8 mouse cellular contexts compared by ENCODE assay signal in genomic region chr16:97312960-97313686, GRCm38 (mm10). TPM values are rescaled to one million over a fixed set of nuclear protein-coding genes. Genes with fewer than 3 reads are reported as not detected.
DNase-seq lines count a peak whose midpoint lies in the region; ATAC-seq lines count a peak whose summit lies in the region.

No protein-coding gene starts in this region.

- no peak overlapping the region for H3K9ac ChIP-seq in midbrain, embryonic 15.5 days
- H3K9ac ChIP-seq in stomach, embryonic 14.5 days (replicated peaks; ENCODE audit: low read depth, low read length): no peak overlapping the region

- H3K27ac ChIP-seq in limb, embryonic 10.5 days: no peak overlapping the region
- no peak overlapping the region for H3K27ac ChIP-seq in midbrain, embryonic 15.5 days
- no peak overlapping the region for H3K27ac ChIP-seq in stomach, embryonic 14.5 days (ENCODE audit: low read length)

- no peaks in the 10 kb centered on the region for H3K9me3 ChIP-seq in limb, embryonic 10.5 days (replicated peaks)
- no peaks in the 10 kb centered on the region for H3K9me3 ChIP-seq in midbrain, embryonic 15.5 days
- no peaks in the 10 kb centered on the region for H3K9me3 ChIP-seq in stomach, embryonic 14.5 days (ENCODE audit: control insufficient read depth, low read depth, low read length)

- no peak overlapping the region for H3K4me2 ChIP-seq in midbrain, embryonic 15.5 days
- H3K4me2 ChIP-seq in stomach, embryonic 14.5 days (replicated peaks; ENCODE audit: low read depth, low read length): no peak overlapping the region

- H3K27me3 ChIP-seq in limb, embryonic 10.5 days (ENCODE audit: low read depth, poor library complexity, severe bottlenecking): no peaks in the 10 kb centered on the region
- no peaks in the 10 kb centered on the region for H3K27me3 ChIP-seq in midbrain, embryonic 15.5 days (replicated peaks)
- H3K27me3 ChIP-seq in stomach, embryonic 14.5 days (ENCODE audit: control insufficient read depth, insufficient read depth, low read length): no peaks in the 10 kb centered on the region

- peak; percentile 82 for ATAC-seq in midbrain, embryonic 15.5 days (replicated peaks)
- ATAC-seq in stomach, embryonic 14.5 days (ENCODE audit: insufficient number of reproducible peaks, insufficient read depth, low FRiP score, low read depth): peak; percentile 23; the same call in 1 of the 2 replicates

- H3K36me3 ChIP-seq in limb, embryonic 10.5 days: no peaks in the 10 kb centered on the region
- no peaks in the 10 kb centered on the region for H3K36me3 ChIP-seq in midbrain, embryonic 15.5 days (replicated peaks)
- no peaks in the 10 kb centered on the region for H3K36me3 ChIP-seq in stomach, embryonic 14.5 days (ENCODE audit: control insufficient read depth, insufficient read depth, low read length)

- DNase-seq in 3T3-L1 (ENCODE audit: low read depth, low spot score): peak; percentile 89
- DNase-seq in adipocyte (ENCODE audit: low spot score): peak; percentile 81
- DNase-seq in embryo, embryonic 11 days: peak; percentile 80
- DNase-seq in heart, adult 18-20 months: peak; percentile 66 to 92
- peak; percentile 77 for DNase-seq in kidney, adult 9 months
- DNase-seq in limb, embryonic 10.5 days (ENCODE audit: low spot score): peak; percentile 80

- WGBS in limb, embryonic 10.5 days: 38% methylated on average over 10 of the region's 10 CpGs
- 27% methylated on average over 10 of the region's 10 CpGs for WGBS in midbrain, embryonic 15.5 days
- 24% methylated on average over 10 of the region's 10 CpGs for WGBS in stomach, embryonic 14.5 days

- H3K4me1 ChIP-seq in limb, embryonic 10.5 days: peaks cover 19% of the 10 kb centered on the region
- H3K4me1 ChIP-seq in midbrain, embryonic 15.5 days: peaks cover 3% of the 10 kb centered on the region; the same call in 1 of the 2 replicates
- no peaks in the 10 kb centered on the region for H3K4me1 ChIP-seq in stomach, embryonic 14.5 days (ENCODE audit: control insufficient read depth, insufficient read depth, low read length)

- H3K4me3 ChIP-seq in limb, embryonic 10.5 days: no peak overlapping the region
- no peak overlapping the region for H3K4me3 ChIP-seq in midbrain, embryonic 15.5 days
- no peak overlapping the region for H3K4me3 ChIP-seq in stomach, embryonic 14.5 days (ENCODE audit: low read depth, low read length)

RNA-seq across cellular contexts. Expression of gene Bace2, which starts 43.4 kb away (rescaled TPM):
- 10 to 100 TPM; 14.7 to 18.6 TPM for total RNA-seq in heart, adult 18-20 months (2021)
- 1.5 and 1.8 TPM in 2 replicates for polyA plus RNA-seq in limb, embryonic 10.5 days (2016; fragmentation: Nextera tagmentation; extraction: Ambion mirVana)
- polyA plus RNA-seq in midbrain, embryonic 15.5 days (2015; fragmentation: Nextera tagmentation; extraction: Ambion mirVana): 4.2 and 5.5 TPM in 2 replicates
- 89.0 and 110 TPM in 2 replicates for polyA plus RNA-seq in stomach, embryonic 14.5 days (2014; fragmentation: Nextera tagmentation; extraction: Ambion mirVana)

Comparison
In these comparisons a context has a peak if more than half of its experiments do, and no peak if none do; other contexts are left out.
1. RNA of gene Bace2, which starts 43.4 kb away (polyA plus RNA-seq): 89.0 to 110 TPM in stomach, embryonic 14.5 days; 4.2 to 5.5 TPM in midbrain, embryonic 15.5 days and 1.5 to 1.8 TPM in limb, embryonic 10.5 days; every median in the first group is over 10 times any median in the second.
2. Peak in every context shown above with its lines, with median percentiles within 50 percentile points of each other: DNase-seq.